Mouse (Mus musculus) monocyte, adult 2 months (primary cell): ENCODE data around the gene Wwp2.
A peak's percentile ranks its signal among the peaks of the same experiment; 100 is the strongest.

Experiments
- DNase-seq, 2 experiments: peaks; one replicate each; pipeline ENCODE4 v3.0.0; 2022; ENCODE audit warnings: low spot score in 2 of 2, low read depth in 1 of 2

Gene Wwp2

DNA sequence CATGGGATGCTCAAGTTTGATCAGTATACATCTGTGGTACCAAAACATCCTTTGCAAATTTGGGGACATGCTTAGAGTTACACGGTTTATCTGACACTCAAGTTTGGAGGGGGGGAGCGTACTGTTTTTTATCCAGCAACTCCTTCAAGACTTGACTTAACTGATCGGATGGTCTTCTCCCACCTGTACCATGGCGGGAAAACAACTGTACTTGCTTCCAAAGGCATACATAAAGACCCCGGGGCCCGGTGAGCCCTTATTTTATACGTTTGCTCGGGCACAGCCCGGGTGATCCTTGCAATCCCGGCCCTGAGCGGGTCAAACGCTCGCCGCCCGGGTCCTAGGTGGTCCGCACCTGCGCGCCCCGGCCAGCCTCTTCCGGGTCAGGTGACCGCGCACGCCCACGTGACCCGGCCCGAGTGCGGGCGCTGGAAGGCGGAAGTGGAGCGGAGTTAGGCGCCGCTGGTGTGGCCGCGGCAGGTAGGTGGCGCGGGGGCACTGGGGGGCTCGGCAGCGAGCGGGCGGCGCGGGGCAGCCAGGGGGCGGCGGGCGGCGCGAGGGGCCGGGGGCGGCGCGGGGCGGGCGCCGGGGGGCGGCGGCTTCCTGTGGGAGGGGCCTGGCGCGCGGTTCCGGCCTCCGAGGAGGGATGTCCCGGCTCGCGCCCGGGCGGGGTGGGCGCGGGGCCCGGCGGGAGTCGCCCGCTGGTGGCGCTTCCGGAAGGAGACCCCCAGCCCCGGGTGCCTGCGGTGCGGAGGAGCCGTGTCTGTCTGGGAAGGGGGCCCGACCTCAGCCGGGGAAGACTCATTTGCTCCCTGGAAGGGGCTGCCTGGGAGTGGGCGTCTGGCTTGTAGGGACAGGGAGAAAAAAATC is at the start of gene Wwp2:
Gene Wwp2, plus strand, starts transcription at position 404 of the 870 bp plus-strand sequence.
- DNase-seq, result peak; percentile 35 to 68

DNA sequence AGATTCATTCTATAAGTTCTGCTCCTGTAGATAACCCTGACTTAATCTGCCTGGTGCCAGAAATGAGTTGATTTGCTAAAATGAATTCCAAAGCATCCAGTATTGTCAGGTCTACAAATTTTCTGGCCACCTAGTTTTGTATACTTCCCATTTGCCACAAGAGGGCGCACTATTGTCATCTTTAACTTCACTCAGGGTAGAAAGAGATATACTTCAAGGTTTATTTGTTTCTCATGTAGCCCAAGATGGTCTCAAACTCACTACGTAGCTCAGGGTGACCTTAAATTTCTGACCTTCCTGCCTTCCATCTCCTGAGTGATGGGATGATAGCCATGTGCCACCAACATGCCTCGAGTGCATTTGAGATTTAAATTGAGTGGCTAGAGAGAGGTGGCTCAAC is 49.5 kb upstream of the Wwp2 start:
- DNase-seq, result no peak

DNA sequence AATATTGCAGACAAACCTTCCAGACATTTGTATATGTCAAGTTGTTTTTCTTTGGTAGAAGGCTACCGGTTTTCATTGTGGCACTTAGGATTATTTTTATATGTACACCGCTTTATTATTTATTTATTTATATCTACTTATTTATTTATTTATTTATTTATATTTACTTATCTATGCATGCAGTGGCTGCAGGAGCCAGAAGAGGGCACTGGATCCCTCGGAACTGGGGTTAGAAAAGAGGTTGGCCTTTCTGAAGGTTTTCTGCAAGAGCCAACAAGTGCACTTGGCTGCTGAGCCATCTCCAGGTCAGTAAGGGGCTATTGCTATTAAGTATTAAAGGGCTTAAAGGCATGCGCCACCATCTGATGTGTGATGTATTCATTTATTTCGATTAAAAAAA is 48.3 kb upstream of the Wwp2 start:
- no peak for DNase-seq

DNA sequence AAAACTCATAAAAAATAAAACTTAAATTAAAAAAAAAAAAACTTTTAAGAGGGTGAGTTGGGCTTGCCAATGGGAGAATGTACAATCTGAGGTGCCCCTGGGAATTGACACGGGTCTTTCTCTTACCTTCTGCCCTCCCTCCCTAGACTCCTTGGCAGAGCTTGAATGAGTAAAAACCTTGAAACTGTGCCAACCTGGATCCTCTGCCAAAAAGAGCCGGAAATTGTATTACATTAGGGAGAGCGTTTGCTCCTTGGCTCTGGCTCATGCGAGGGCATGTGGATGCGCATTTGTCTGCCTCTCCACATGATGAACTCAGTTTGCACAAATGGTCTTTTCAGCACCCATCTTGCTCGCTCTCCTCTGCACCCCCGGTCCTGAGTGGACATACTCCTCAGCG is 46.6 kb upstream of the Wwp2 start:
- DNase-seq, result no peak

- no peak for DNase-seq
These were observed 45.6 kb upstream of the Wwp2 start for GRCm38 (mm10) chr8:107390476-107391135.

- no peak for DNase-seq
These were observed 45.0 kb upstream of the Wwp2 start for GRCm38 (mm10) chr8:107391136-107391516.

- no peak for DNase-seq
These were observed 40.8 kb upstream of the Wwp2 start for GRCm38 (mm10) chr8:107395397-107395796.

DNA sequence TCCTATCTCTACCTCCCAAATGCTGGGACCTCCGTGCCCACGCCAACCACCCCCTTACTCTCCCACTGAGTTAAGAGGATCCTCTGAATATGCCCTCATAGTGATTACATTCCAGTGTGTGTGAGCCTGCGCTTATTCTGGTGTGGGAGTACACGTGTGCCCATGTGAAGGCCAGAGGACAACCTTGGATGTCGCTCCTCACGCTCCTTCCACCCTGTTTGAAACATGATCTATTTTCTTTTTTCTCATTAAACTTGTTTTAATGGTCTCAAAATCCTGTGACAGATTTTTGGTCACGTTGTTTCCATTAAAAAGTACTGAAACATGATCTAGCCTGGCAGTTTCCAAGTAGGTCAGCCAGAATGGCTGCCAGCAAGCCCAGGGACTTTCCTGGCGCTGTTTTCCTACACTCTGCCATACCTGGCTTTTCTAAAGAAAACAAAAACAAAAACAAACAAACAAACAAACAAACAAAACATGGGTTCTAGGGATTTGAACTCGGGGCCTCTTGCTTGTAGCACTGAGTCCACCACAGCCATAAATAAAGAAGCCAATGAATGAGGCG is 40.0 kb upstream of the Wwp2 start:
- no peak for DNase-seq

DNA sequence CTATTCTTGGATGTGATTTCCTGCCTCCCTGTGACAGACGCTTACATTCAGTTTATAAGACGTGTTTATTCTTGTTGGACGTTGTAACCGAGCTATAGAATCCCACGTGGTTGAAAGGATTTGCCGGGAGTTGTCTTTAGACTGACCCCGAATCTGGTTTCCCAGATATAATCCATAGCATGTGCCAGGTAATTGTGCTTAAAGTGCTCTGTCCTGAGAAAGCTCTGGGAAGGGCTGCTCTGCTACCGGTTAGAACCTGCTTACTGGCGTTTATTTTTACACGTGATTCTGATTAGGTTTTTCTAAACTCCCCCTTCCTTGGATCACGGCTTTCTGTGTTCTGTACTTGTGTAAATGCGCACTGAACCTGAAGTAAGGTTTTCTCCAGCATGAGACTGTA is 38.5 kb upstream of the Wwp2 start:
- no peak for DNase-seq

DNA sequence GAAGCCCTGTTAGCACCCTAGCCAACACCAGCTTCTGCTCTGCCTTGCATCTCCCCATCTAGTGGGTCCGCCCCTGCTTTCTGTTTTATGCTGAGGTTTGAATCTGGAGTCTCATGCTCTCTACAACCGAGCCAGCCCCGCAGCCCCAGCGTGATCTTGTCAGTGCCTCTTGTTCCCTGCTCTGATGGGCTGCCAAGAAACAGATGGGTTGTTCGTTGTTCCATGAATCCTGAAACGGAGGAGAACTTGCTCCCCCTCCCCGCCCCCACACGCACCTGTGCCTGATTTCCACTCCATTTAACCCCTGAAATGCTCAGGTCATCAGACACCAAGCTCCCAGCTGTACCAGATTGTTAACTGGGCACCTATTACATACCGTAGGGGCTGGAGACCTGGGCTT is 36.7 kb upstream of the Wwp2 start:
- DNase-seq, result no peak

DNA sequence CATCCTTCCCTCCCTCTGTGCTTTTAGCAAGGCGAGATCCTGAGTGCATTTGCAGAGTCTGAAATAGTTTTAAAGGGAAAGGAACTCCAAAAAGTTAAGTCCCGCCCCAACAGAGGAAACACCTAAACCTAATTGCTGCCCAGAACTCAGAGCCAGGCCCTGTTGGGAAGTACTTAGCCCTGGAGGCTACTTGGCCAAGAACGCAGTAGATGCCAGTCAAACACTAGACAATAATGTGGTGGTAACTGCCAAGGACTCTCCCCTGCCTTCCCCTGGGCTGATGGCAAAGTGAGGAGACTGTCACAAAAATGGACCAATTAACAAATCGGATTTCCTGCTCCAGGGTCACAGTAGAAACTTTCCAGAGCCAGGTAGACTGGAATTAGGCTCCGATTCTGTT is 34.3 kb upstream of the Wwp2 start:
- no peak for DNase-seq

DNA sequence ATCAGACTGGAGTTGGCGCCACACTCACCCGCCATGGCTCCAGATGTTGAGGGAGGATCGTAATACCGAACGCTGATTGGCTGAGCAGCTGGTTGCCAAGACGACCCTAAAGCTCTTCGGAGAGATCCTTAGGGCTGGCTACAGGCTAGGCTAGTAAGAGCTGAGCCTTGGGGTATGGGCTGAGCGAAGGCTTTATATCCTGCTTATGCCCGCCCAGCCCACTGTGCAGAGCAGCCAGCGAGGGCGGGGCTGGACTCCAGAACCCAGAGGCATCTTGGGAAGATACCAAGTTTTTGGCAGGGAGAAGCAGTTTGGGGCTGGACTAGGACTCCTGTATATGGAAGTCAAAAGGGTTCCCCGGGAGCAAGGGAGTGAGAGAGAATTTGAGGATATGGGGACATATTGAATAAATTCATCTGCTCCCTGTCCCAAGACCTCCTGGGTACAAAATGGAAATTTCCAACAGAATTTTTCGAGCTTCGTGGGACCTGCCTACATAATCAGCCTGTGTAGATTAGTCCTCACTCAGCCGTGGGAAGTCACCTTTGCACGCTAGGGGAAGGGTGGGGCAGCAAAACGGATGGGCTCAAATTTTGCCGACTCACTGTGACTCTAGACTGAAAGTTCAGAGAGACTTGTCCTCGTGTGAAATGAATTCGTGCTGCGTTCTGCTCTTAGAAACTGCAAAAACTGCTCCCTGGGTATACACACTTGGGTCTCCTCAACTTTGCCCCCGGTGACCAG is 33.0 kb upstream of the Wwp2 start, which contains the start of gene Nqo1:
Gene Nqo1, minus strand, starts transcription at position 169 of the 744 bp plus-strand sequence.
- DNase-seq, result peak; percentile 5 to 22

GRCm38 (mm10) chr8:107404057-107404456 is 32.1 kb upstream of the Wwp2 start:
- DNase-seq, result no peak

DNA sequence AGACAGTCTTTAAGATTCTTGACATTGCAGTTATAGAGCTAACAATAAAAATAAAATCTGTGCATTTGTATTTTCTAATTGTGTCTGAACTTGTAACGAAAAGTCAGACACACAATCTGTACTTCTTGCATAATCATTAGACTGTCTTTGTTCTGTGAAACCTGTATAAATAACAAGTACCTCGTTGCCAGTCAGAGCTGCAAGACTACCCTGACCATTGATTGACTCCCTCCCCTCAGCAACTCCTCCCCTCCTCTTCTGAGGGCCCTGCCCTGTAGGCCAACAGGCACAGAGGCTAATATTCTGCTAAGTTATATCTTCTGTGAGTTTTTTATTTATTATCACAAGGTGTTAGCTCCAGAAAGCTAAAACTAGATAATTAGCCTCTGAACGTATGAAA is 30.2 kb upstream of the Wwp2 start:
- DNase-seq, result no peak

DNA sequence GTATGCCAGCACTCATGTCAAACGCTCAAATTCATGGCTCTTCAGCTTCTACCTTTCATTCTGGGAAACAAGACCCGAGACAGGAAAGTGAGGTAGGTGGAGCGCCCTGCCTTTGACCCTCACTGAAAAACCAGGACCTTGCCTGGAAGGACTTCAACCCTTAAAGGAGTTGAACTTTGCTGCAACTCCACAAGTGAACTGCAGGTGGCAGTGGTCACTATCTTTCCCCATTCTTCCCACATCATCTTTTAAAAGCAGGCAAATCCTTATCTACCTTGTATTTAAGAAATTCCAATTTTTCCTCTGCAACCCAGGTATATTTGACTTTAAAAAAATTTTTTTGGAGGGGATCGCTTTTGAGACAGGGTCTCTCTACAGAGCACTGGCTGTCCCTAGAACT is 24.8 kb upstream of the Wwp2 start:
- DNase-seq, result no peak

GRCm38 (mm10) chr8:107412552-107412951 is 23.6 kb upstream of the Wwp2 start:
- no peak for DNase-seq

DNA sequence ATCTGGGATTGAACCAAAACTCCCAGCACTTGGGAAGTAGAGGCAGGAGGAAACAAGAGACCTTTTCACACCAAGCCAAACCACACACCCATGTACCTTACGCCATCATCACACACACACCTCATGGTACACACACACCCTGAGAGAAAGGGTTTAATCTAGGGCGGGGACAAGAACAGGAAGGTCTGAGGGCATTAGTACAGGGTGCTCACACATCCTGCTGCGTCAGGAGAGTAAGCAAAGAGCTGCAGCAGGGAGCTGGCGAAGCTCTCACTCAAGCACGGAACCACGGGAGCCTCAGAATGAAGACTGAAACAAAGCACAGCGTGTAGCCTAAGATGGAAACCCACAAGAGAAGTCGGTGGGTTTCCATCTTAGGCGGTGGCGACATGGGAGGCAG is 22.3 kb upstream of the Wwp2 start:
- DNase-seq, result no peak

DNA sequence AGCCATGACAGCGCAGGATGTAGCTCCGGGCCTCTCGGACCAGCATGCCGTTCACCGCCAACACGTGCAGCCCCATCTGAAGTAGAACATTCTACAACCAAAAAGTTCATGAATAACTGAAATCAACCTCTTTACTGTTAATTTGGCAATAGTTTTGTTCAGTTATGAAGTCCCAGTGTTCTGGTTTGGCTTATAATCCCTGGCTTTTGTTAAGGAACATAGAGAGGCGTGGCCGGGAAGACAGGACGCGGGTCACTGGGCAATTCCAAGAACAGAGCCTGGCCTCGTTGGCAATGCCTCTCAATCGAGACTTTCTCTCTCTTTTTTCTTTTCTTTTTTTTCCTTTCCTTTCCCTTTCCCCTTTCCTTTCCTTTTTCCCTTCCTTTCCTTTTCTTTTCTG is 19.2 kb upstream of the Wwp2 start:
- DNase-seq, result no peak

GRCm38 (mm10) chr8:107424176-107424575 is 12.0 kb upstream of the Wwp2 start:
- DNase-seq, result no peak

DNA sequence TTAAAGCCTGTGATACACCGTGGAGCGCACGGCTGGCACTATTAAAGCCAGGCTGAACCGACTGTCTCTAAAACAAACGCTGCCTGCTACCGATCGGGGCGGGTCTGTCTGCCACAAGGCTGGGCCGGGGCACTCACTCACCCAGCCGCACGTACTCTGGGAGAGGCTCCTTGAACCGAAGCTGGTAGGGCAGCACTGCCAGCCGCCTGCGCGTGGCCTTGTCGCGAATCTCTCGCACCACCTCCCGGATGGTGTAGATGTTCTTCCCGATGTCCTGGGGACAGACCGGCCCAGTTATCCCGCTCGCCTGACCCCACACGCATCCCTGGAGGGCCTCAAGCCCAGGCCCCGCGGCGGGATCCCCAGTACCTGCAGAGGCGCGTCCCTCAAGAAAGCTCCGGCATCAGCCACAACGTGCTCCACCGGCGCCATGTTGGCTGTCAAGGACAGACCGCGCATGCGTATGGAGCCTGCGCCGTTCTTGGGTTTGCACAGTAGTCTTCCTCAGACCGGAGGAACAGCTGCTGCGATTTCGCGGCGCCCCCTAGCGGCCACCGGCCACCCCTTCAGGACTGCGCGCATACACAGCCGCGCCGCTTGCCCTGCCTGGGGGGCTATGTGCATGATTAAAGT is 11.5 kb upstream of the Wwp2 start, which contains the start of gene Nob1:
Gene Nob1, minus strand, starts transcription at position 455 of the 633 bp plus-strand sequence.
- DNase-seq, result peak; percentile 85 to 91

DNA sequence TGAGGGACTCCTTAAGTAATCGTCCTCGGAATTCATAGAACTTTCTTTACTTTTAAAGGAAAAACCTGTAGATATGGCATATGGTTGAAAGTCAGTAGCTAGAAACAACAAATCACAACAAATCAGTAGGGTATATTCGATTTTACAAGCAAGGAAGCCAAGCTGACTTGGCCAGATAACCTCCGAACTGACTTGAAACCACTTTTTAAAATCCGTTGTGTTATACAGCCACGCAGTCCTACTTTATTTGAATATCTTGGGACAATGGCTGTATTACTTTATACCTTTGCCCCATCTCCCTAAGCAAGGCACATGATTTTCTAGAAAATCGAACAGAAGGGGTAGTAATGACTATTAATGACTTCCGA is 11.0 kb upstream of the Wwp2 start:
- no peak for DNase-seq
